Mouse (Mus musculus) brain, embryonic 14.5 days (tissue): ENCODE measurements around the gene Nbea.

ENCODE experiments used
- CTCF ChIP-seq: fragments of 200-500 bp; IDR thresholded peaks from 2 replicates; pipeline ENCODE4 v1.5.1; 2012; ENCODE audit warnings: inconsistent platforms, mild to moderate bottlenecking, moderate library complexity, borderline replicate concordance; ENCODE audit not compliant: insufficient read depth, insufficient read length; ENCODE audit errors: extremely low read depth
- POLR2A ChIP-seq: fragments of 200-500 bp; IDR thresholded peaks from 2 replicates; pipeline ENCODE4 v1.6.1; 2012; ENCODE audit warnings: mild to moderate bottlenecking, inconsistent platforms, borderline replicate concordance; ENCODE audit not compliant: poor library complexity, insufficient read depth, insufficient read length, severe bottlenecking; ENCODE audit errors: extremely low read depth

- TF ChIP-seq POLR2A (no peak), CTCF (no peak)
These were observed 496.5 kb downstream of the Nbea start for GRCm38 (mm10) chr3:55686993-55687392.
